Comparison of ENCODE assay signal across 8 mouse cellular contexts in the genomic region with DNA sequence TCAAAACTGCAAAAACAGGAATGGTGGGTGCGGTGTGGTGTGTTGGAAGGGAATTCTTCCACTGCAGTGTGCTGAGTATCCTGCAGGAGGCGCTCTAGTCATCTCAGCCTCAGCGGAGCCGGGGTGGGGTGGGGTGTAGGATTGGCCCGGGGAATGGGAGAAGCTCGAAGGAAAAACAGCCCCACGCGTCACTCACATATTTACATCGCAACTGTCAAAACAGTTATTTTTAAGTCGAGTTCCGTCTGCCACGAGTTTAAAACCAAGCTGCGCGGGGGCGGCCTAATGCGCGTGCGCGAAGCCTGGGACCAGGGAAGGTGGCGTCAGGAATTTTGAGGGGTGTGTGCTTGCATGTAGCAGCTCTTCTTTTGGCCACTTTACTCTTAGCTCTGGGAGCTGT. TPM values are rescaled to one million over a fixed set of nuclear protein-coding genes. Genes with fewer than 3 reads are reported as not detected.
DNase-seq lines count a peak whose midpoint lies in the region; ATAC-seq and TF ChIP-seq lines count a peak whose summit lies in the region.

No protein-coding gene starts in this region.

- H3K4me1 ChIP-seq in cortical plate, adult 2 months (ENCODE audit: control insufficient read depth, insufficient read depth, low read length), result peaks cover 15% of the 10 kb centered on the region
- no peaks in the 10 kb centered on the region for H3K4me1 ChIP-seq in intestine, postnatal 0 days (replicated peaks; ENCODE audit: control insufficient read depth, insufficient read depth, low read length)
- peaks cover 9% of the 10 kb centered on the region for H3K4me1 ChIP-seq in megakaryocyte, embryonic 14.5 days

- 9% methylated on average over 20 of the region's 20 CpGs for WGBS in intestine, postnatal 0 days

- ATAC-seq in intestine, postnatal 0 days, result 0 out of 2 replicates have a peak, but pooled peaks have one; percentile 16

- DNase-seq in cerebellum, adult 18-20 months, result peak; percentile 47 to 60
- DNase-seq in cerebellum, adult 11-12 months, result no peak
- DNase-seq in gastrocnemius, postnatal 36 days, result peak; percentile 46 to 49
- peak; percentile 94 to 96 for DNase-seq in left cerebral cortex, postnatal 14 days (ENCODE audit: low spot score in 2 of 2)
- DNase-seq in splenic B cell, adult 2 months (ENCODE audit: low read depth, low spot score), result peak; percentile 47

- H3K9ac ChIP-seq in intestine, postnatal 0 days (ENCODE audit: low read depth, low read length), result no peak overlapping the region

- H3K27ac ChIP-seq in cortical plate, adult 2 months (ENCODE audit: insufficient read depth, low read length), result no peak overlapping the region
- H3K27ac ChIP-seq in intestine, postnatal 0 days (ENCODE audit: low read depth, low read length), result no peak overlapping the region

- no peaks in the 10 kb centered on the region for H3K36me3 ChIP-seq in intestine, postnatal 0 days (ENCODE audit: control insufficient read depth, insufficient read depth)
- no peaks in the 10 kb centered on the region for H3K36me3 ChIP-seq in megakaryocyte, embryonic 14.5 days (replicated peaks; ENCODE audit: low read length)
- no peaks in the 10 kb centered on the region for H3K36me3 ChIP-seq in splenic B cell, adult 2 months (ENCODE audit: control insufficient read depth, insufficient read depth, low read length, poor library complexity, severe bottlenecking)

- H3K4me2 ChIP-seq in intestine, postnatal 0 days (replicated peaks; ENCODE audit: low read depth), result peak overlapping the region; percentile 45

- no peak for TF ChIP-seq POLR2A in cortical plate, adult 2 months (IDR thresholded peaks at IDR 0.05; ENCODE audit: extremely low read depth, insufficient read depth, low read length)

- H3K9me3 ChIP-seq in intestine, postnatal 0 days (ENCODE audit: control insufficient read depth), result no peaks in the 10 kb centered on the region
- H3K9me3 ChIP-seq in megakaryocyte, embryonic 14.5 days, result no peaks in the 10 kb centered on the region

- intact Hi-C loops in gastrocnemius, postnatal 36 days (cut with DNase I), result loop anchor here (5.0 kb wide), 1 partner anchor 95 kb away; no protein-coding TSS in a partner anchor
- intact Hi-C loops in left cerebral cortex, postnatal 14 days (cut with DNase I), result loop anchor here (10.0 kb wide), 1 partner anchor 93 kb away; no protein-coding TSS in a partner anchor

- TF ChIP-seq CTCF in cortical plate, adult 2 months (IDR thresholded peaks at IDR 0.05; ENCODE audit: extremely low read depth, insufficient read depth, low read length), result peak; percentile 81
- peak; percentile 79 for TF ChIP-seq CTCF in intestine, postnatal 0 days (IDR thresholded peaks at IDR 0.05; ENCODE audit: low read depth)

- H3K4me3 ChIP-seq in cortical plate, adult 2 months (ENCODE audit: insufficient read depth, low read length), result peak overlapping the region; percentile 5; the same call in 1 of the 2 replicates
- H3K4me3 ChIP-seq in intestine, postnatal 0 days (ENCODE audit: low read depth, low read length), result peak overlapping the region; percentile 23; the same call in 1 of the 2 replicates
- H3K4me3 ChIP-seq in megakaryocyte, embryonic 14.5 days (replicated peaks), result peak overlapping the region; percentile 48

- H3K27me3 ChIP-seq in intestine, postnatal 0 days (replicated peaks; ENCODE audit: control insufficient read depth, insufficient read depth, low read length), result peaks cover 22% of the 10 kb centered on the region
- H3K27me3 ChIP-seq in megakaryocyte, embryonic 14.5 days (replicated peaks), result peaks cover 88% of the 10 kb centered on the region
- no peaks in the 10 kb centered on the region for H3K27me3 ChIP-seq in splenic B cell, adult 2 months (ENCODE audit: control insufficient read depth, insufficient read depth, low read length, poor library complexity, severe bottlenecking)

RNA-seq across cellular contexts. Expression of gene Gm10188, which starts 17.3 kb away (rescaled TPM):
- polyA plus RNA-seq in cortical plate, adult 2 months (2012; rRNA removed), result not detected in 2 replicates
- not detected for total RNA-seq in gastrocnemius, postnatal 36 days (2021)
- not detected in 2 replicates for polyA plus RNA-seq in intestine, postnatal 0 days (2015; fragmentation: Nextera tagmentation; extraction: Ambion mirVana)
- not detected for total RNA-seq in left cerebral cortex, postnatal 14 days (2021)
- not detected in 2 replicates for polyA plus RNA-seq in megakaryocyte, embryonic 14.5 days (2012; ENCODE audit: insufficient read depth, low replicate concordance)

RNA-seq across cellular contexts. Expression of gene AC124108.1, which starts 21.0 kb away (rescaled TPM):
- polyA plus RNA-seq in cortical plate, adult 2 months (2012; rRNA removed), result 6.2 and 7.7 TPM in 2 replicates
- not detected for total RNA-seq in gastrocnemius, postnatal 36 days (2021)
- not detected in 2 replicates for polyA plus RNA-seq in intestine, postnatal 0 days (2015; fragmentation: Nextera tagmentation; extraction: Ambion mirVana)
- total RNA-seq in left cerebral cortex, postnatal 14 days (2021), result 1 to 10 TPM; 3.7 to 3.9 TPM
- not detected in 2 replicates for polyA plus RNA-seq in megakaryocyte, embryonic 14.5 days (2012; ENCODE audit: insufficient read depth, low replicate concordance)

RNA-seq across cellular contexts. Expression of gene Lemd1, which starts 21.0 kb away (rescaled TPM):
- polyA plus RNA-seq in cortical plate, adult 2 months (2012; rRNA removed), result 7.5 and 10.7 TPM in 2 replicates
- not detected for total RNA-seq in gastrocnemius, postnatal 36 days (2021)
- polyA plus RNA-seq in intestine, postnatal 0 days (2015; fragmentation: Nextera tagmentation; extraction: Ambion mirVana), result 0.08 TPM in 1 of 2 replicates, not detected in the other
- 1 to 10 TPM; 4.1 to 4.6 TPM for total RNA-seq in left cerebral cortex, postnatal 14 days (2021)
- 2.3 TPM in 1 of 2 replicates, not detected in the other for polyA plus RNA-seq in megakaryocyte, embryonic 14.5 days (2012; ENCODE audit: insufficient read depth, low replicate concordance)
